In the genomic region with DNA sequence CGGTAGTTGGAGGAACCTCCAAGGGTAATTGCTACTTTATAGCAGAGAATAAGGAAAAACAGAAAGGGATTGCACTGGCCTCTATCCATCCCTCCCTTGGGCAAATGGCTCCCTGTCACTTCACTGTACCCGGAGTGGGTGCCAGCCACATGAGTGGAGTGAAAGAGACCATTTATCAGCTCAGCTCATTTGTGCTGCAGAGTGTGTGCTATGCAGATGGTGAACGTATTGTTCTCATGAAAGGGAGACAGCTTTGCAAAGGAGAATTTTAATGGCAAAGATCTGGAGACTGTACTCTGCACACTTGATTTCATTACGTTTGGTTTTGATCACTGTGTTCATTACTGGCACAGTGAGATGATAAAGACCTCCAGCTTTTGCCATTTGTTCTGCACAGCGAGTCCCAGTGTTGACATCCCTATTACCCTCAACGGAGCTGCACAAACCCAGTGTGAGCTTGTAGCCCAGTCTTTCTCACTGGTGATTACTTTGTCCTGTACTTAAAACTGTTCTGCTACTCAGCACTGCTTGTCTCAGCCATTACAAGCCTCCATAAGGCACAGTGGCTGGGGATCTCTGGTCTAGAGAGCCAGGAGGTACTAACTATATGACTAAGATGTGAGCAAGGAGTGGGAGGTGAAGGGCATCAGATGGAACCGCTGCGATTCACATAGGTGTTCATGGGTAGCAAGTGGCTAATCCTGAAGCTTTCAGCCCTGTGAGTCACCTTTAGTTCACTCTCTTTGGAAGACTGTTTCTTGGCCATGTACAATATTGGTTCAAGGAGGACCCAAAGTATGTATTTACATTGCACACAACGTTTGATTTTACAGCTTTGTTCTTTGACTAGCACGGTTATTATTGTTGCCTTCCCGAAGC, we compare ENCODE assay signal across 8 mouse cellular contexts. TPM values are rescaled to one million over a fixed set of nuclear protein-coding genes. Genes with fewer than 3 reads are reported as not detected.
DNase-seq lines count a peak whose midpoint lies in the region; ATAC-seq lines count a peak whose summit lies in the region.
"Had no signal": no experiment of that assay in that cellular context is flagged by ENCODE, and none has a peak within 500 bp of the region (broad histone marks: within the 10 kb centered on the region; RNA-seq: fewer than 3 reads in every experiment).

No protein-coding gene starts in this region.

- H3K4me3 ChIP-seq in embryonic facial prominence, embryonic 14.5 days (ENCODE audit: low read depth, low read length): no peak overlapping the region
- no peak overlapping the region for H3K4me3 ChIP-seq in intestine, embryonic 16.5 days (ENCODE audit: low read length)
- H3K4me3 ChIP-seq in midbrain, embryonic 14.5 days (replicated peaks; ENCODE audit: low read depth, low read length): no peak overlapping the region

- DNase-seq in brain, adult 2 months (ENCODE audit: low read depth, low spot score): peak; percentile 88
- no peak for DNase-seq in embryonic facial prominence, embryonic 14.5 days (ENCODE audit: low spot score)
- DNase-seq in midbrain, embryonic 14.5 days: peak; percentile 66
- no peak for DNase-seq in adrenal gland, adult (ENCODE audit: inconsistent age in 2 of 2, low spot score in 1 of 2)
- DNase-seq in lung, postnatal 14 days: no peak

- H3K4me2 ChIP-seq in embryonic facial prominence, embryonic 14.5 days (ENCODE audit: low read depth, low read length): no peak overlapping the region
- H3K4me2 ChIP-seq in intestine, embryonic 16.5 days (ENCODE audit: low read depth, low read length): no peak overlapping the region
- peak overlapping the region; percentile 9; the same call in 1 of the 2 replicates for H3K4me2 ChIP-seq in midbrain, embryonic 14.5 days (ENCODE audit: low read length)

- no peak overlapping the region for H3K9ac ChIP-seq in embryonic facial prominence, embryonic 14.5 days (ENCODE audit: low read depth, low read length)
- no peak overlapping the region for H3K9ac ChIP-seq in intestine, embryonic 16.5 days (ENCODE audit: low read depth, low read length)
- no peak overlapping the region for H3K9ac ChIP-seq in midbrain, embryonic 14.5 days (replicated peaks; ENCODE audit: low read length)

- ATAC-seq in embryonic facial prominence, embryonic 14.5 days (ENCODE audit: low read depth): peak; percentile 50; the same call in 1 of the 2 replicates
- ATAC-seq in intestine, embryonic 16.5 days: peak; percentile 40
- ATAC-seq in midbrain, embryonic 14.5 days (ENCODE audit: low FRiP score, low TSS enrichment): peak; percentile 74
- ATAC-seq in erythroid progenitor cell, adult 5-6 weeks (replicated peaks; ENCODE audit: low FRiP score, poor library complexity, severe bottlenecking): no peak

- no peaks in the 10 kb centered on the region for H3K36me3 ChIP-seq in embryonic facial prominence, embryonic 14.5 days (ENCODE audit: control insufficient read depth, insufficient read depth, low read length)
- H3K36me3 ChIP-seq in intestine, embryonic 16.5 days (ENCODE audit: control insufficient read depth, insufficient read depth, low read length): no peaks in the 10 kb centered on the region
- no peaks in the 10 kb centered on the region; the same call in 1 of the 2 replicates for H3K36me3 ChIP-seq in midbrain, embryonic 14.5 days (ENCODE audit: control insufficient read depth, insufficient read depth, low read length)
- H3K36me3 ChIP-seq: G1E had no signal

- no peaks in the 10 kb centered on the region for H3K9me3 ChIP-seq in embryonic facial prominence, embryonic 14.5 days (ENCODE audit: control insufficient read depth, low read length)
- no peaks in the 10 kb centered on the region for H3K9me3 ChIP-seq in intestine, embryonic 16.5 days (ENCODE audit: control insufficient read depth, low read length)
- no peaks in the 10 kb centered on the region for H3K9me3 ChIP-seq in midbrain, embryonic 14.5 days (ENCODE audit: control insufficient read depth, low read length)
- H3K9me3 ChIP-seq: G1E had no signal

- WGBS in embryonic facial prominence, embryonic 14.5 days: 63% methylated on average over 11 of the region's 11 CpGs
- WGBS in intestine, embryonic 16.5 days: 57% methylated on average over 11 of the region's 11 CpGs
- 33% methylated on average over 11 of the region's 11 CpGs for WGBS in midbrain, embryonic 14.5 days

- H3K27me3 ChIP-seq in embryonic facial prominence, embryonic 14.5 days (replicated peaks; ENCODE audit: control insufficient read depth, insufficient read depth, low read length): no peaks in the 10 kb centered on the region
- no peaks in the 10 kb centered on the region for H3K27me3 ChIP-seq in intestine, embryonic 16.5 days (replicated peaks; ENCODE audit: control insufficient read depth, insufficient read depth, low read length)
- H3K27me3 ChIP-seq in midbrain, embryonic 14.5 days (ENCODE audit: control insufficient read depth, insufficient read depth, low read length): no peaks in the 10 kb centered on the region

- peaks cover 25% of the 10 kb centered on the region for H3K4me1 ChIP-seq in embryonic facial prominence, embryonic 14.5 days (ENCODE audit: control insufficient read depth, insufficient read depth, low read length)
- H3K4me1 ChIP-seq in intestine, embryonic 16.5 days (ENCODE audit: control insufficient read depth, insufficient read depth, low read length): peaks cover 35% of the 10 kb centered on the region
- peaks cover 18% of the 10 kb centered on the region for H3K4me1 ChIP-seq in midbrain, embryonic 14.5 days (ENCODE audit: control insufficient read depth, insufficient read depth, low read length)

- H3K27ac ChIP-seq in embryonic facial prominence, embryonic 14.5 days (replicated peaks; ENCODE audit: low read depth, low read length): no peak overlapping the region
- H3K27ac ChIP-seq in intestine, embryonic 16.5 days (ENCODE audit: low read length): peak overlapping the region; percentile 62
- H3K27ac ChIP-seq in midbrain, embryonic 14.5 days (replicated peaks; ENCODE audit: low read depth, low read length): peak overlapping the region; percentile 76

RNA-seq across cellular contexts. Expression of a gene that starts 53.7 kb away (rescaled TPM):
- polyA plus RNA-seq in embryonic facial prominence, embryonic 14.5 days (2014; fragmentation: Nextera tagmentation; extraction: Ambion mirVana): 24.9 and 26.7 TPM in 2 replicates
- polyA plus RNA-seq in intestine, embryonic 16.5 days (2015; fragmentation: Nextera tagmentation; extraction: Ambion mirVana): 57.0 and 57.5 TPM in 2 replicates
- 144 and 154 TPM in 2 replicates for polyA plus RNA-seq in midbrain, embryonic 14.5 days (2014; fragmentation: Nextera tagmentation; extraction: Ambion mirVana)
- 4.3 and 10.9 TPM in 2 replicates for total RNA-seq in erythroid progenitor cell, adult 5-6 weeks (2015; ENCODE audit: low replicate concordance)
- 8.9 and 11.4 TPM in 2 replicates for total RNA-seq in erythroid progenitor cell, adult 5-6 weeks (2017; ENCODE audit: low replicate concordance)
- polyA plus RNA-seq: G1E had no signal

Comparison
In these comparisons a context has a peak if more than half of its experiments do, and no peak if none do; other contexts are left out.
1. DNase-seq: peak in brain, adult 2 months (single experiment) and midbrain, embryonic 14.5 days (single experiment); none in embryonic facial prominence, embryonic 14.5 days (single experiment), adrenal gland, adult (0 of 2) and lung, postnatal 14 days (single experiment).